Mouse (Mus musculus) right cerebral cortex, adult 18-20 months (tissue): Measurements from ENCODE around the gene Vps26a.
"Not testable (repeated sequence)": the region's sequence is repeated elsewhere in the genome, so short reads cannot be mapped to it uniquely, and the experiment has no call there.

Experiments
- DNase-seq: peaks from one replicate; pipeline ENCODE4 v3.0.0; 2022; ENCODE audit warnings: mixed read lengths

The Vps26a gene

GRCm38 (mm10) chr10:62500088-62500915 is 13.7 kb upstream of the Vps26a start:
- peak; percentile 60 for DNase-seq

- DNase-seq, result not testable (repeated sequence)
These were observed 5.1 kb upstream of the Vps26a start for GRCm38 (mm10) chr10:62491681-62492080.

- DNase-seq, result peak; percentile 47
These were observed 1.7 kb upstream of the Vps26a start for GRCm38 (mm10) chr10:62488266-62488665.

GRCm38 (mm10) chr10:62485878-62486582 is 575 bp downstream of the Vps26a start:
- no peak for DNase-seq

GRCm38 (mm10) chr10:62481108-62481852 is 5.3 kb downstream of the Vps26a start:
- no peak for DNase-seq

GRCm38 (mm10) chr10:62476980-62477379 is 9.6 kb downstream of the Vps26a start:
- DNase-seq, result no peak

- DNase-seq, result no peak
These were observed 11.7 kb downstream of the Vps26a start for GRCm38 (mm10) chr10:62474944-62475343.

- no peak for DNase-seq
These were observed 15.5 kb downstream of the Vps26a start for GRCm38 (mm10) chr10:62471105-62471504.

- no peak for DNase-seq
These were observed 16.9 kb downstream of the Vps26a start for GRCm38 (mm10) chr10:62469736-62470135.

- no peak for DNase-seq
These were observed 25.3 kb downstream of the Vps26a start for GRCm38 (mm10) chr10:62461321-62461720.

GRCm38 (mm10) chr10:62452001-62452400 is 34.6 kb downstream of the Vps26a start:
- not testable (repeated sequence) for DNase-seq

GRCm38 (mm10) chr10:62450280-62450640 is 36.3 kb downstream of the Vps26a start:
- no peak for DNase-seq

GRCm38 (mm10) chr10:62449364-62450279 is 37.0 kb downstream of the Vps26a start, which contains the start of the genes 4930507D05Rik and Supv3l1:
TSS of gene 4930507D05Rik (plus strand) at chr10:62449489.
TSS of gene Supv3l1 (minus strand) at chr10:62449738.
- peak; percentile 86 for DNase-seq

GRCm38 (mm10) chr10:62430427-62430826 is 56.2 kb downstream of the Vps26a start:
- DNase-seq, result no peak

- no peak for DNase-seq
These were observed 61.3 kb downstream of the Vps26a start for GRCm38 (mm10) chr10:62425081-62425871.

- DNase-seq, result no peak
These were observed 64.3 kb downstream of the Vps26a start, which contains the start of gene Hkdc1 for GRCm38 (mm10) chr10:62422255-62422654. TSS of gene Hkdc1 (minus strand) at chr10:62422491.

- no peak for DNase-seq
These were observed 65.5 kb downstream of the Vps26a start for GRCm38 (mm10) chr10:62421127-62421526.

GRCm38 (mm10) chr10:62420399-62420798 is 66.2 kb downstream of the Vps26a start:
- no peak for DNase-seq

GRCm38 (mm10) chr10:62419422-62419821 is 67.2 kb downstream of the Vps26a start:
- no peak for DNase-seq

- DNase-seq, result no peak
These were observed 67.7 kb downstream of the Vps26a start for GRCm38 (mm10) chr10:62418831-62419356.

GRCm38 (mm10) chr10:62413606-62413982 is 73.0 kb downstream of the Vps26a start:
- DNase-seq, result no peak
